Mouse (Mus musculus): ENCODE measurements at regions not wholly inside any gene's neighbourhood (a gene's known extent, or its start where the extent isn't known, plus 50 kb on each side); places are given as distances from the start of the nearest gene placed in this dataset.

GRCm38 (mm10) chr3:52706626-52707025 lies 310.4 kb downstream of the Cog6 start:
- no peak for TF ChIP-seq CTCF (IDR thresholded peaks at IDR 0.05; ENCODE audit: insufficient read depth, low read depth, low read length)
- no peak for TF ChIP-seq POLR2A (IDR thresholded peaks at IDR 0.05; ENCODE audit: insufficient read depth, low read depth, low read length)

Measured in olfactory bulb, adult 2 months (tissue).